Mouse (Mus musculus): ENCODE measurements around the gene Ctcfl.

The Ctcfl gene

DNA sequence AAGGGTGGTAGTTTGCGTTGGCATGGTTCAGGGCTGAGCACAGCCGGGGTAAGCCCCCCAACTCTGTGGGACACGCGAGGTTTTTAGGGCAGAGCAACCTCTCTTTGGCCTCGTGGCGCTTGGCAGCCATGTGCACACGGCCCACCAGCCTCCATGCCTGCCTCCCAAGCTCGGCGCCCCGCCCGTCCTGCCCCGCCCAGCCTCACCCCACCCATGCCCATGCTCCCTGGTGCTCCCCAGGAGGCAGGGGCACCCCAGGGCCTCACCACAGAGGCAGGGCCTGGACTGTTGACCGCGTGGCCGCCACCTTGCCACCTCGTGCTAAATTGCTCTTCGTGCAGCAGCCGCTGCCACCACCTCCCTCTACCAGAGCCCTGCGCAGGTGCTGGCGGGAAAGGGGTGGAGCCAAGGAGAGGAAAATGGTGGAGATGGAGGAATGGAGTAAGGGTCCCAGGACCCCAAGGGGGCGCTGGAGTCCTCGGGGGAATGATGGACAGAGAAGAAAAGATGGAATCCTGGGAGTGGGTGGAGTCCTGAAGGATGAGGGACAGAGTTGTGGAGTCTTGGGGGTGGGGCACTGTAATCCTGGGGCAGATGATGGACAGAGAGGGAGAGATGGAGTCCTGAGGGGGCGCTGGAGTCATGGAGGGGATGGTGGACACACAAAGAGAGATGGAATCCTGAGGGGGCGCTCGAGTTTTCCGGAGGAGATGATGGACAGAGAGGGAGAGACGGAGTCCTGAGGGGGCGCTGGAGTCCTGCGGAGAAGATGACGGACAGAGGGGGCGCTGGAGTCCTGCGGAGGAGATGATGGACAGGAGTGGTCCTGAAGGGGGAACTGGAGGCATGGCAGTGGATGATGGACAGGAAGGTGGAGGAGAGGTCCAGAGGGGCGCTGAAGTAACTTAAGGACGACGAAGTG is at the start of gene Ctcfl:
TSS of gene Ctcfl (minus strand) at position 503 of the 922 bp plus-strand sequence.
- ATAC-seq (ENCODE audit: low TSS enrichment), result no peak

DNA sequence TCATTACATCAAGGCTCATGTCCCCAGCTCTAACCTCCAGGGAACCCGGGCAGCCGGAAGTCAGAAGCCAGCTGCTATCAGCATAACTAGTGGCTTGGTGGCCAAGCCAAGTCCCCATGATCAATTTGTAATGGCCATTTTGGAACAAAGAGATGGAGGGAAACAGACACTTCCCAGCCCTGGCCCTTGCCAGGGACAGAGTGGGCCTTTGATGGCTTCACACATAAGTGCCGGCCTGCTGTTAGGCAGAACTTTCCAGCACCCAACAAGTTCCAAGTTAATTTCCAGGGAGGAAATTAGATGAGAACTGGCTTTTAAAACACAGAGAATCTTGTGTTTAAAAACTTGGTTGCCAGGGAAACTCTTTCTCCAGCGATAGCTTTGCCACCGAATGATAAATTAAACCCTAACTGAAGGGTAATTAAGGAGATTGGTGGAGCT is 49.1 kb upstream of the Ctcfl start:
- peak; percentile 38 for ATAC-seq (ENCODE audit: low TSS enrichment)

GRCm38 (mm10) chr2:173165357-173165756 is 46.0 kb upstream of the Ctcfl start:
- ATAC-seq (ENCODE audit: low TSS enrichment), result no peak

DNA sequence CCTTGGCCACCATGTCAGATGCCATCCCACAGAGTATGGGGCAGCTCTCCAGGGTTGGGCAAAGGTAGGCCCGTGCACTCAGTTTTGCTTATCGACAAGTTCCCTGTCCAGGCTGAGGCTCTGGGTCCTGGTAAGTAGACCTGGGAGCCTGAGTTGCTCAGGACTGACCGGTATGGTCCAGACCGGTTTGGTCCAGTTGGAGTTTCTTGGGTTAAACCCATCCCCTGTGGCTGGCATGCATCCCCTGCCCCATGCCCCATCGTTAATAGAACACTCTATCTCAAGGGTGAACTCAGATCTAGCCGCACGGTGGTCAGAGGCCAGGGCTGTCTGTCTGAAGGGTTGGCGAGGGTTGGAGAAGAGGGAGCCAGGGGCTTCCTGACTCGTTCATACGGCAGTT is 45.6 kb upstream of the Ctcfl start:
- no peak for ATAC-seq (ENCODE audit: low TSS enrichment)

- no peak for ATAC-seq (ENCODE audit: low TSS enrichment)
These were observed 45.0 kb upstream of the Ctcfl start for GRCm38 (mm10) chr2:173164358-173164757.

GRCm38 (mm10) chr2:173163380-173163779 is 44.1 kb upstream of the Ctcfl start:
- ATAC-seq (ENCODE audit: low TSS enrichment), result no peak

DNA sequence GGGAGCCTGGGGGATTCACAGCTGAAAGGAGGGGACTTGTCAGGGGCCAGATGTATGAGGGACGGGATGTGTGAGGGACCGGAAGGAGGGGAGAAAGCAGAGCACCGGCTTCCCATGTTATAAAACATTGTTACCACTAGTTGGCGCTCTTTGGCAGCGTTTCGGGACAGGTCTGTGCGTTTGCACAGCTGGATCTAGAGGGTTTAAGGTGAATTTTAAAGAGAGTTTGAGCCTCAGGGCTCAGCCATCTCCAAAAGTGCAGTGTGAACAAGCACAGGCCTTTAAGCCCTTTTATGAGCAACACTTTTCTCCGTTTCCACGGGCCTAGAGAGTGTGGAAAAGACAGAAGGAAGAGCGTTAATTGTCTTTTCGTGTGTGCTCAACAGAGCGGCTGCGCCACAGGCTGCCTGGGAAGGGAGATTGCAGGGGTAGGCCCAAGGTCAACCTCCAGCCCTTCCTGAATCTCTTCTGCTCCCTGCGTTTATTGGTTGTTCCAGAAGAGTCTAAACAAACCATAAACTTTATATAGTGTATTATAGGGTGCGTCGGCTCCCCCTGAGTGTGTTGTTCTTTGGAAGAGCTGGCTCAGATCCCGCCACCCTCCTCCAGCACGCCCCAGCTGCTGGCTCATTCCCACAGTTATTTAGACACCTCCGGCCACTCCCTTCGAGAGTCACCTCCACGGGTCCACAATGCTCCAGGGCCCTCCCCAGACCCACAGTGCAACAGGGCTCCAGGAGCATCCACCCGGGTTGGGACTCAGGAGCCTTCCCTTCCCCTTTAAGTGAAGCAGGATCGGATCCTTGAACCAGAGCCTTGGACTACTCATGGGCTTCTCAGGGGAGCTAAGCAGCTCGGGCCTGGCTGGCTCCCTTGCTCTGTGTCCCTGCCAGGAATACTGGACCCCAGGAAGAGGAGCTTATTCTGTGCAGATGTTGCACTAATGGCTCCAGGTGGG is 40.3 kb upstream of the Ctcfl start:
- ATAC-seq (ENCODE audit: low TSS enrichment), result peak; percentile 81

GRCm38 (mm10) chr2:173158390-173159055 is 39.2 kb upstream of the Ctcfl start:
- no peak for ATAC-seq (ENCODE audit: low TSS enrichment)

DNA sequence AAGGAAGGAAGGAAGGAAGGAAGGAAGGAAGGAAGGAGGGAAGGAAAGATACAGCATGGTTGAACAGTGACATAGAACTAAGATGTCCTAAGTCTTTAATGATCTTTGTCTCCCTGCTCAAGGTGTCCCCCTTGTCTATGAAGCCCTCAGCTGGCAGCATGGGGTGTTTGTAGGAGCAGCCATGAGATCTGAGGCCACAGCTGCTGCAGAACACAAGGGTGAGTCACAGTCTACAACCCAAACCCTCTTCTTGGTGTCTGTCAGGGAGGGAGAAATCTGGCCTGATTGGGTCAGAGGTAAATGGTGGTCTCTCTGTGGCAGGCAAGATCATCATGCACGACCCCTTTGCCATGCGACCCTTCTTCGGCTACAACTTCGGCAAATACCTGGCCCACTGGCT is 38.5 kb upstream of the Ctcfl start:
- no peak for ATAC-seq (ENCODE audit: low TSS enrichment)

DNA sequence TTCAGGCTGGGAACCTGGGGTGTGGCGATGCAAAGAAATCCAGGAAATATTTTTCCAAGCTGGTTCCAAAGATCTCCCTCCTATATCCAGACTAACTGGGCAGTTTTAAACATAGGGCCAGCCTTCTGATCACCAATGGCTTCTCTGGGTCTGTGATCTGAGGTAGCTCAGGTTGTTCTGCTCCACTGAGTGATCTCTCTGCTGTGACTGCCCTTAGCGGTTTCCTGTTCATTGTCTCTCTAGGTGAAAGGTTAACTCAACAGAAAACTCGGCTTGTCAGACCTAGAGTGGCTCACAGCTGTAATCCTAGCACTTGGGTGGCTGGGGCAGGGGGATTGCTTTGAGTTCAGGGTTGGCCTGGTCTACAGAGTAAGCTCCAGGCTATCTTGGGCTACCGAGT is 38.1 kb upstream of the Ctcfl start:
- ATAC-seq (ENCODE audit: low TSS enrichment), result no peak

GRCm38 (mm10) chr2:173156923-173157322 is 37.6 kb upstream of the Ctcfl start:
- no peak for ATAC-seq (ENCODE audit: low TSS enrichment)

DNA sequence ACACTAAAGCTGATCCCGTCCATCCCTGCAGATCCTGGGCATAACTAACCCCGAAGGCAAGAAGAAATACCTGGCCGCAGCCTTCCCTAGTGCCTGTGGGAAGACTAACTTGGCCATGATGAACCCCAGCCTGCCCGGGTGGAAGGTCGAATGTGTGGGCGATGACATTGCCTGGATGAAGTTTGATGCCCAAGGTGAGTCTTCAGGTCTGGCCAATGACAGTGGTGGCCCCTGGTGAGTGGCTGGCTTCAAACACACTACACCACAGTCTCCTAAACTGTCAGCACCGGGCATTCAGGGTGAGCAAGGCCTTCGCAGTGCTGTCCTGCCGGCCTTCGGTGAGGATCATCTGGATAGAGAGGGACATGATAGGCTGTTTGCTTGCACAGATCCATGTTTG is 36.6 kb upstream of the Ctcfl start:
- no peak for ATAC-seq (ENCODE audit: low TSS enrichment)

DNA sequence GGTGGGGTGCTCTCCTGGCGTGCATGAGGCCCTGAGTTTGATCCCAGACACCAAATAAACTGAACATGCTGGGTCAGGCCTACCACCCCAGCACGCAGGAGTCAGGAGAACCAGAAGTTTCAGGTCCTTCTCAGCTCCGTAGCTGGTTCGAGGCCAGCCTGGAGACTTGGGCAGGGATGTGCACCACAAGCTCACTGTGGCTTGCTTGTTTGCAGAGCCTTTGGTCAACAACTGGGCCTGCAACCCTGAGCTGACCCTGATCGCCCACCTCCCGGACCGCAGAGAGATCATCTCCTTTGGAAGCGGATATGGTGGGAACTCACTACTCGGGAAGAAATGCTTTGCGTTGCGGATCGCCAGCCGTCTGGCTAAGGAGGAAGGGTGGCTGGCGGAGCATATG is 35.6 kb upstream of the Ctcfl start:
- no peak for ATAC-seq (ENCODE audit: low TSS enrichment)

- no peak for ATAC-seq (ENCODE audit: low TSS enrichment)
These were observed 35.2 kb upstream of the Ctcfl start for GRCm38 (mm10) chr2:173154513-173154912.

DNA sequence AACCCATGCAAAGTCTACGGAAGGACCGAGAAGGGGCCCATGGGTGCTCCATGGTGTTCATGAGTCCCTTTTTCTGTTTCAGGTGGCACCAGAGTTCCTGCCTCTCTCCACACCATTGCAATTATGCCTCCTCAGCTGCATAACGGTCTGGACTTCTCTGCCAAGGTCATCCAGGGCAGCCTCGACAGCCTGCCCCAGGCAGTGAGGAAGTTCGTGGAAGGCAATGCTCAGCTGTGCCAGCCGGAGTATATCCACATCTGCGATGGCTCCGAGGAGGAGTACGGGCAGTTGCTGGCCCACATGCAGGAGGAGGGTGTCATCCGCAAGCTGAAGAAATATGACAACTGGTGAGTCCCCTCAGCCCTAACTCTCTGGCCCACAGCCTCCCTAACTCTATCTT is 33.9 kb upstream of the Ctcfl start:
- no peak for ATAC-seq (ENCODE audit: low TSS enrichment)

GRCm38 (mm10) chr2:173152436-173153151 is 33.3 kb upstream of the Ctcfl start, which contains the start of gene Pck1:
TSS of gene Pck1 (plus strand) at chr2:173153048.
- no peak for ATAC-seq (ENCODE audit: low TSS enrichment)

DNA sequence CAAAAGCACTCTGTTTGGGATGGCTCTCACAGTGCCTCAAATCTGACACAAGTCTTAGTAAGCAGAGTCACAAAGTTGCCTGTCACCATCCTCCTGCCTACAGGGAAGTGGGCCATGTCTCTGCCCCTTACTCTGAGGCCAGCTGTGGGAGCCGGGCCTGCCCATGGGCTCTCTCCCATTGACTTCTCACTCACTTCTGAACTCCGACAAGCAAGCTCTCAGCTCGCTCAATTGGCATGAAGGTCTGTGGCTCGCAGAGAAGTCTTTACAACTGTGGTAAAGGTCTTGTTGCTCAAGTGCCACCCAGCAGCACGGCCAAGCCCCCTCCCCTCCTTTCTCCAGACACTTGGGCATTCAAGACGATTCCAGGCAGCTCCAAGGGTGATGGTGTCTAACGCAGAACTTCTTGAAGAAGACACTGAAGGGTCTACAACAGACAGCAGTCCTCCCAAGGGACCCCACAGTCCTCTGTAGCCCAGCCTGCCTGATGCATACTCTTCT is 32.5 kb upstream of the Ctcfl start:
- ATAC-seq (ENCODE audit: low TSS enrichment), result no peak

DNA sequence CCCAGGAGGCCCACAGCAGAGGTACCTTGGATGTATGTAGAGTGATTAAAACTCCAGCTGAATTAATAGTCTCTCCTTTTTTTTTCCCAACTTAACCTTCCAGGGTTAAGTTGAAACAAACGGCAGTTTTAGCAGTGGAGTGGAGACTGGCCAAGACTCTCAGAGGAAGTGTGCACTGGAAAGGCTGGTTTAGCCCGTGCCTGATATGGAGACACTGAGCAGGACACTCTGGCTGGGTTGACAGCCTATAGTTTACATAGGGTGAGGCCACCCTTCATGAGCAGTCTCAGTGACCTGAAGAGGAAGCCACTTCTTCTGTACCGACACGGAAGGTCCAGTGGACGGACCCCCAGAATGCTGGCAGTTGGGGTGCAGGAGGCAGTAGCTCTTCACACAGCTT is 32.0 kb upstream of the Ctcfl start:
- no peak for ATAC-seq (ENCODE audit: low TSS enrichment)

DNA sequence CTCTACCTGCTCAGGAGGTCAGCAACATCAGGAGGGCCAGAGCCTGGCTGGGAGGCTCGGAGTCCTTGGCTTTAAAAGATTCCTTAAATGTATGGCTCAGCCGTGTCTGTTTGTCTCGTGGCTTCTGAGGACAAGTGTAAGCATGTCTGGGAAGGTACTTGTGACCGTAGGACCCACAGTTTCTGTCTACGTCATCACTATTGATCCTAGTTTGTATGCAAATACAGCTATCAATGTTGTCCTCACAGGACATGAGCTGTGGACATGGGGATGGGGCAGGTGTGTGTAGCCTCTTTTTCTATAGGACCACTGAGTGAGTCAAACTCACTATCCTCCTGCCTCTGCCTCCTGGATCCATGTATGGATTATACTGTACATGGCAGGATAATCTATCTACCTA is 28.7 kb upstream of the Ctcfl start:
- no peak for ATAC-seq (ENCODE audit: low TSS enrichment)

DNA sequence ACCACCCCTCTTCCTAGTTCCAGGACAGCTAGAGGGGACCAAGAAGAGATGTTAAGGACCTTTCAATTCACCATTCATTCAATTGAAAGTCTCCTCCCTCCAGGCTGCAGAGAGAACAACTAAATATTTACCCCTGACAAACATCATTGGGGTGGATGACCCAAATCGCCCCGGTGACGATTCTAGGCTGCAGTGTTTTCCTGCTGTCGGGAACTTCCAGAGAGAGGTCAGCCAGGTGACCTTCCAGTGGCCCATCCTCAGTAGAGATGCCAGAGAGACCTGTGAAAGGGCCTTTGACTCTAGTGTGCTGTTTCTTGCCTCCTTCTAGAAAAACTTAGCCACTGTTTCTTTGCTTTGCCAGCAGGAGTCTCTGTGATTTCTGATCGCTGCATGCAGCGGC is 27.4 kb upstream of the Ctcfl start:
- no peak for ATAC-seq (ENCODE audit: low TSS enrichment)

GRCm38 (mm10) chr2:173145808-173146207 is 26.5 kb upstream of the Ctcfl start:
- ATAC-seq (ENCODE audit: low TSS enrichment), result no peak
